Mouse (Mus musculus): ENCODE results near the gene Nufip2.

DNA sequence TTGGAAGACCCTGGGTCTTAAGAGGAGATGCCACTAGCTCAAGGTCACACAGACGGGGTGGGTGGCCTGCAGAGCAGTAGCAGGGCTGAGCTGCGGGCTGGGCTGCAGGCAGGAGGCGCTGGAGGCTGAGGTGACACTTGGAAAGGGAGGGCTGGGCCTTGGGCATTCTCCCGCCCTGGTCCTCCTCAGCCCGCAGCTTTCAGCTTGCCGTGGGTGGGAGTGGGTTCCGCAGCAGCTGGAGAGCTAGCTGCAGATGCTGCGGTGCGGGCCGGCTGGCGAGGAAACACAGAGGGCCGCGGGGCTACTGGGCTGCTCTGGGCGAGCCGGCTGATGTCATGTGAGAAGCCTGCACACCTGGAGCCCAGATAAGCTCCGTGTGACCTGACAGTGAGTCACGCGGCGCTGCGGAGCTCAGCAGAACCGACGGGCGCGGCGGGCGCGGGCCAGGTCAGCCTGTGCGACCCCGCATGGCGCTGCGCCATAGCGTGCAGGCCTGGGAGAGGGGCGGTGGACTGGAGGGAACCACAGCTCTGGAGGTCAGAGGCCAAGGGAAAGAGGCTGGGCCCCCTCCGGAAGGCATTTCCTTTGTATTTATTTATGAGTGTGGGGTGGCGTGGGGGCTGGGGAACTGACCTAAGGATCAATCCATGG, 80.5 kb downstream of the Nufip2 start:
- TF ChIP-seq CTCF (IDR thresholded peaks at IDR 0.05; ENCODE audit: low read depth, low read length) (no peak), GATA1 (IDR thresholded peaks at IDR 0.05; ENCODE audit: borderline replicate concordance, low read length) (no peak)

All from G1E (cell line).